Mouse (Mus musculus) midbrain, embryonic 16.5 days (tissue): Measurements from ENCODE around the gene Pard6b. TPM values are rescaled to one million over a fixed set of nuclear protein-coding genes. Genes with fewer than 3 reads are reported as not detected.
A peak's percentile ranks its signal among the peaks of the same experiment; 100 is the strongest.

Experiments used
- ATAC-seq: fragments of 200-750 bp; cut with Nextera tagmentation; 2 replicates; pipeline ENCODE4 v1.8.0; 2017; ENCODE audit warnings: moderate TSS enrichment
- H3K27ac ChIP-seq: fragments of 300-500 bp; sonication (generic); 2 replicates; pipeline ENCODE4 v1.5.1; 2014; ENCODE audit warnings: mild to moderate bottlenecking, low read length, mixed read lengths
- H3K27me3 ChIP-seq: fragments of 300-500 bp; sonication (generic); 2 replicates; pipeline ENCODE4 v1.6.1; 2014; ENCODE audit warnings: low read depth, low read length, mixed read lengths; ENCODE audit not compliant: control insufficient read depth, insufficient read depth
- H3K36me3 ChIP-seq: fragments of 300-500 bp; sonication (generic); 2 replicates; pipeline ENCODE4 v1.6.1; 2014; ENCODE audit warnings: mild to moderate bottlenecking, low read length, moderate library complexity, mixed read lengths; ENCODE audit not compliant: control insufficient read depth, insufficient read depth
- H3K4me1 ChIP-seq: fragments of 300-500 bp; sonication (generic); 2 replicates; pipeline ENCODE4 v1.6.1; 2014; ENCODE audit warnings: mild to moderate bottlenecking, low read length, mixed read lengths; ENCODE audit not compliant: control insufficient read depth, insufficient read depth
- H3K4me2 ChIP-seq: fragments of 300-500 bp; sonication (generic); 2 replicates; pipeline ENCODE4 v1.6.1; 2014; ENCODE audit warnings: mild to moderate bottlenecking, low read length, mixed read lengths
- H3K4me3 ChIP-seq: fragments of 300-500 bp; sonication (generic); 2 replicates; pipeline ENCODE4 v1.5.1; 2014; ENCODE audit warnings: low read depth, mild to moderate bottlenecking, low read length, moderate library complexity, mixed read lengths
- H3K9ac ChIP-seq: fragments of 300-500 bp; sonication (generic); 2 replicates; pipeline ENCODE4 v1.6.1; 2014; ENCODE audit warnings: low read depth, low read length, mixed read lengths
- H3K9me3 ChIP-seq: fragments of 300-500 bp; sonication (generic); replicated peaks from 2 replicates; pipeline ENCODE4 v1.6.1; 2014; ENCODE audit warnings: mild to moderate bottlenecking, low read length, mixed read lengths; ENCODE audit not compliant: control insufficient read depth, poor library complexity, severe bottlenecking
- WGBS: fragments of 180-500 bp; shearing (Covaris S2); extraction: QIAGEN DNeasy Blood & Tissue Kit; methylation state at CpG from one replicate; pipeline ENCODE4 v1.1.7; 2014; 5-methylcytosine and 5-hydroxymethylcytosine counted together
- polyA plus RNA-seq: library from polyadenylated mRNA; unstranded; fragments of >200 nt; fragmentation: Nextera tagmentation; extraction: Ambion mirVana; gene quantifications from 2 replicates; pipeline ENCODE4 v1.2.1, GENCODE M21; 2015

Gene Pard6b
- 6.8 and 7.3 TPM in 2 replicates for polyA plus RNA-seq

DNA sequence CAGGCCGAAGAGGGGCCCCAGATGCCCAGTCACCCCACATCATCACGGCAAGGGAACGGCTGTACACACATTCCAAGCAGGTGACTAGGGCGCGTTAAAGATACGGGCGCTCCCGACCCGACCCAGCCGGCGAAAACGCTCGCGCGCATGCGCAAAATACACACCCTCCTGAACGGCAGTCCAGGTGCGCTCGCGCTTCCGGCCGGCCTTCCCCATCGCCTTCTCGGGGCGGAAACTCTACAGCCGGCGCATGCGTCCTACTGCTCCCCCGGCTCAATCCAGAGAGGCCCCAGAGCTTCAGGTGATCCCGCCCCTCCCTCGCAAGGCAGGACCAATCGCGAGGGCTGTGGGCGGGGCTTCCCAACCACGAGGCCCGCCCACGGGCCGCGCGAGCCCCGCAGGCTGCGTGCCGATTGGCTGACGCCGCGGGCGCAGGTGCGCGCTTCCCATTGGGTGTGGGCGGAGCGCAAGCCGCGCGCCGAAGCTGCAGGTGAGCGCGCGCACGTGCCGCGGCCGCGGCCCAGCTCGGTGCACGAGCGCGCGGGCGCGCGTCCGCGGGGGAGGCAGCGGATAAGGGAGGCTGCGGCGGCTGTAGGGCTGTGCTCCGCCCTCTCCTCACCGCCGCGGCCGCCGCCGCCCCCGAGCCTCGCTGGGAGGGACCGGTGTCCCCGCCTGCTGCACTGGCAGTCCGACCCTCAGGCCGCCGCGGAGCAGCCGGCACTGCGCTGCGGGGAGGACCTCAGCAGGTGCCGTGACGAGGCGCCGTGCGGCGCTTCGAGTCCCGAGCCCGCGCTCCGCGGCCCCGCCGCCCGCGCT is at the start of gene Pard6b:
Pard6b (plus strand) TSS at position 574 of the 816 bp plus-strand sequence.
- Histone ChIP-seq H3K9me3 (no peaks in the 10 kb centered on the region), H3K4me2 (peak within 1 kb of the TSS; percentile 79), H3K9ac (peak within 1 kb of the TSS; percentile 83), H3K4me1 (peaks cover 14% of the 10 kb centered on the region), H3K27ac (peak within 1 kb of the TSS; percentile 95), H3K36me3 (no peaks in the 10 kb centered on the region), H3K27me3 (no peaks in the 10 kb centered on the region), H3K4me3 (peak within 1 kb of the TSS; percentile 60)
- ATAC-seq, result peak; percentile 96
- under 1% methylated on average over 96 of the region's 110 CpGs for WGBS

DNA sequence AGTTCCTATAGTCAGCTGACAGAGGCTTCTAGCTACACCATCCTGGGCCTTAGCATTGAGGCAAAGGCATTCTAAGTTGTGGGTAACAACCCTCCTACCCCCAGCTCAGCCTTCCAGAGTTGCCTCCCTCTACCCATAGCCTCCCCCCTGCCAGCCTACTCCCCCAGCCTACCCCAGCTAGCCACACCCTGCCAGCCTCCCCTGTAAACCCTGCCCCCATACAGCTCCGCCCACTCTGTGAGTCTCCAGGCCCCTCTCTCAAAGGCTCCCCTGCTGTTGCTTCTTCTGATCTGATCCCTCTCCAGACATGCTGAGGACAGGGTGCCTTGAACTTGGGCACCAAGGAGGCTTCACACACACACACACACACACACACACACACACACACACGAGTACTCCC is 49.0 kb upstream of the Pard6b start:
- Histone ChIP-seq H3K4me1 (no peaks in the 10 kb centered on the region), H3K27ac (no peak overlapping the region), H3K4me3 (no peak overlapping the region), H3K27me3 (no peaks in the 10 kb centered on the region), H3K36me3 (no peaks in the 10 kb centered on the region), H3K4me2 (no peak overlapping the region), H3K9ac (no peak overlapping the region), H3K9me3 (no peaks in the 10 kb centered on the region)
- WGBS, result 69% methylated on average over 2 of the region's 2 CpGs
- ATAC-seq, result no peak

DNA sequence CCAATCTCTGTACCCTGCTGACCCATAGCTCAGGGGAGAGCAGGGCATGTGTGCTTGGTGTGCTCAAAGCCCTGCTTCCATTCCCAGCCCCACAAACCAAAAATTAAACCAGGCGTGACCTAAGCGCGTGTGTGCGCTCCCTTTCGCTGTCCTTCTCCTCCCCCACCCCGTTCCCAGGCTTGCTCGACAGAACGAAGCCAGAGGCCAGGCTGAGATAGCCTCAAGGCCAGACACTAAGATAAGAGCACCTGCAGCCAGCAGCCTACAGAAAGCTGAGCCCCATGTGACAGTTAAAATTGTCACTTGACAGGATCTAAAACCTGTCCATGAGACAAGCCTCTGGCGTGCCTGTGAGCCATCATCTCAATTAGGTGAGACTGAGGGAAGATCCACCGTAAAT is 46.9 kb upstream of the Pard6b start:
- ATAC-seq, result no peak
- Histone ChIP-seq H3K36me3 (no peaks in the 10 kb centered on the region), H3K9me3 (no peaks in the 10 kb centered on the region), H3K27ac (no peak overlapping the region), H3K27me3 (no peaks in the 10 kb centered on the region), H3K4me1 (no peaks in the 10 kb centered on the region), H3K4me2 (no peak overlapping the region), H3K4me3 (no peak overlapping the region), H3K9ac (no peak overlapping the region)
- 54% methylated on average over 10 of the region's 10 CpGs for WGBS

DNA sequence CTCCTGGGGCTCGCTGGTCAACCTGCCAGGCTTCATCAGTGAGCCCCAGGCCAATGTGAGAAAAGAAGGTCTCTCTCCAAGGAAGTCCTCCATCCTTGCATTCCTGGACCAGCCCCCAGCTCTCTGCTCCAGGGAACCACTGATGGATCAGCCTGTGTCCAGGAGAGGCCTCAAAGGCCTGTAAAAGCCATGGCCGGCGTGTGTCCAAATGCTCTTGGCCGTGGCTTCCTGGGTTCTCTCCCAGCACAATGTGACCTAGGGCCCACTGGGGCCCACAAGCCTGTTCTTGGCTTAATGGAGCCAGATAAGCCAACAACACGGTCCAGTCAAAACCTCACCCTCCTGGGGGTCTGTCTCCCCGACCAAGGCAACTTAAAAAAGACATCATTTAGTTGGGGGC is 44.9 kb upstream of the Pard6b start:
- H3K9me3 ChIP-seq, result no peaks in the 10 kb centered on the region
- no peaks in the 10 kb centered on the region for H3K36me3 ChIP-seq
- WGBS, result 80% methylated on average over 6 of the region's 6 CpGs
- H3K4me2 ChIP-seq, result no peak overlapping the region
- H3K27ac ChIP-seq, result no peak overlapping the region
- no peaks in the 10 kb centered on the region for H3K4me1 ChIP-seq
- no peak for ATAC-seq
- no peak overlapping the region for H3K9ac ChIP-seq
- no peak overlapping the region for H3K4me3 ChIP-seq
- no peaks in the 10 kb centered on the region for H3K27me3 ChIP-seq

DNA sequence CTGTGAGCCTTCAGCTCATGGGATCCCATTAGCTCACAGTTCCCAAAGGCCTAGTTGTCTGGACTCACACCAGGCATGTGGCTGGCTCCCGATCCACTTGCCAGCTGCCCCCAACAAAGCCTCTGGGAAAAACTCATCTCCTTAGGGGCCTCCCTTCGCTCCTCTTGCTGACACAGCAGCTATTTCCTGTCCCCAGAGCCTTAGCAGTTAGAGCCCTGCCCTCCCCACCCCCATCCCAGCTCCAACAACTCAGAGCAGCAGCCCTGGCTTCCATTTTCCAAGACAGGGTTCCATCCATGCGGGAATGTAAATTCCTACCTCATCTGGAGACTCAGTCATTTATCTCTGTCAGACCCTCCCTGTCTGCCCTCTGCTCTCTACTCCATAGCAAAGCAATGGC is 43.7 kb upstream of the Pard6b start:
- no peaks in the 10 kb centered on the region for H3K36me3 ChIP-seq
- no peak overlapping the region for H3K4me3 ChIP-seq
- no peaks in the 10 kb centered on the region for H3K4me1 ChIP-seq
- WGBS, result 59% methylated on average over 3 of the region's 3 CpGs
- no peaks in the 10 kb centered on the region for H3K9me3 ChIP-seq
- ATAC-seq, result no peak
- H3K27ac ChIP-seq, result no peak overlapping the region
- no peak overlapping the region for H3K9ac ChIP-seq
- H3K27me3 ChIP-seq, result no peaks in the 10 kb centered on the region
- H3K4me2 ChIP-seq, result no peak overlapping the region

DNA sequence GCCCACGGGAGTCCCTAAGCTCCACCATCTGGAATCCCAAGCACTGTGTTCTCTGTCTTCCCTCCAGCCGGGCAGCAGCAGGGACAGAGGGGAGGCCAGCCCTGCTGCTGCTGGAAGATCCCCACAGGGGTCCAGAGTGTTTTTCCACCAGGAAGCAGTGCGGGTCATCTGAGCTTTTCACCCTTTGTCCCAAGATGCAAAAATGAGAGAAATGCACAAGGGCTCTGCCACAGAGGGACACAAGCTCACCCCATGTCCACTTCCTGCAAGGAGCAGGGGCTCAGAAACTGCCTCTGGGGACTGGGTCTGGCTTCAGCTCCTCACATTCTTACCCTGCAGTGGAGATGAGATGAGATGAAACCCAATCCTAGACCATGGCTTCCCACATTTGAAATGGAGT is 40.1 kb upstream of the Pard6b start:
- no peak overlapping the region for H3K9ac ChIP-seq
- WGBS, result 37% methylated on average over 3 of the region's 3 CpGs
- no peaks in the 10 kb centered on the region for H3K27me3 ChIP-seq
- H3K4me1 ChIP-seq, result no peaks in the 10 kb centered on the region; the same call in 1 of the 2 replicates
- H3K9me3 ChIP-seq, result no peaks in the 10 kb centered on the region
- H3K36me3 ChIP-seq, result no peaks in the 10 kb centered on the region
- no peak for ATAC-seq
- no peak overlapping the region for H3K4me2 ChIP-seq
- H3K4me3 ChIP-seq, result no peak overlapping the region
- H3K27ac ChIP-seq, result no peak overlapping the region

DNA sequence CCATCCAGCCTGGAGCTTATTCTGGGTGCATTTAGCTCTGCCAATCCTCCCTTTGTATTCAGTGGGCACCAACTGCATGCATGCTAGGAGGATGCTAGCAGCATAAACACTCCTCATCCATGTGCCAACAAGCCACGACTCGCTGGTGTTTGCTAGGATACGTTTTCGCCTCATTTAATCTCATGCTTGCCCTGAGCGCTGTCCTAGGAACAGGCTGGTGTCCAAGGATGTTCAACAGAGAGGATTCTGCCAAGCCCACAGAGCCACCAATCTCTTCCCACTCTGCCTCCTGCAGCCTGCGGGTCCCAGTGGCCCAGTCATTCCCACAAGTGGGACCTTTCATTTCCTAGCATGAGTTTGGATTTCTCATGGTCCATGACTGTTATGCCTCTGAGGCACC is 38.8 kb upstream of the Pard6b start:
- no peaks in the 10 kb centered on the region for H3K36me3 ChIP-seq
- no peak overlapping the region for H3K4me2 ChIP-seq
- H3K27ac ChIP-seq, result no peak overlapping the region
- no peaks in the 10 kb centered on the region; the same call in 1 of the 2 replicates for H3K4me1 ChIP-seq
- no peaks in the 10 kb centered on the region for H3K9me3 ChIP-seq
- no peak overlapping the region for H3K9ac ChIP-seq
- H3K27me3 ChIP-seq, result no peaks in the 10 kb centered on the region
- 74% methylated on average over 6 of the region's 6 CpGs for WGBS
- ATAC-seq, result peak; percentile 39; the same call in 1 of the 2 replicates
- no peak overlapping the region for H3K4me3 ChIP-seq

DNA sequence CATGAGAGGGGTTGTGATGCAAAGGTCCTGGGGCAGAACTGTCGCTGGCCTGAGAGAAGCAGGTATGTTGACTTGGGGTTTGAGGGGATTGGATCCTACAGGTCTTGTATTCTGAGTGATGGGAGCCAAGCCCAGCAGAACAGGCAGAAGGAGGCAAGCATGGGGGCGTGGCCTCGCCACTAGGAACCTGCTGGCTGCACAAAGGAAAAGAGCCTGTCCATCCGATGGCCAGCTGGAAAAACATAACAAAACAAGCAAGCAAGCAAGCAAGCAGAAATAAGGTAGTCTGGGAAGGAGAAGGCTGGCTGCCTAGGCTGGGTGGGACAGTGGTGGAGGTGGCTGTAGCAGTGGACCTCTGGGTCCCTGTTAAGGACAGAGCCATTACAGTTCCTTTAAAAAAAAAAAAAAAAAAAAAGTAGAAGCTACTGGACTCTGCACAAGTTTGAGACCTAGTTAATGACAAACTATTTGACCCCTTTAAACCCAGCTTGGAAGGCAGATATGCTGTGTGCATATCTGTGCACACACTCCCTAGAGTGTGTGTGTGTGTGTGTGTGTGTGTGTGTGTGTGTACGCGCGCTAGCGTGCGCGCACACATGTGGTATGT is 36.0 kb upstream of the Pard6b start:
- no peaks in the 10 kb centered on the region for H3K9me3 ChIP-seq
- no peak overlapping the region for H3K4me2 ChIP-seq
- WGBS, result 80% methylated on average over 10 of the region's 10 CpGs
- H3K4me3 ChIP-seq, result no peak overlapping the region
- H3K36me3 ChIP-seq, result no peaks in the 10 kb centered on the region
- H3K9ac ChIP-seq, result no peak overlapping the region
- ATAC-seq, result no peak
- peaks cover 8% of the 10 kb centered on the region for H3K27me3 ChIP-seq
- peaks cover 6% of the 10 kb centered on the region for H3K4me1 ChIP-seq
- no peak overlapping the region for H3K27ac ChIP-seq

DNA sequence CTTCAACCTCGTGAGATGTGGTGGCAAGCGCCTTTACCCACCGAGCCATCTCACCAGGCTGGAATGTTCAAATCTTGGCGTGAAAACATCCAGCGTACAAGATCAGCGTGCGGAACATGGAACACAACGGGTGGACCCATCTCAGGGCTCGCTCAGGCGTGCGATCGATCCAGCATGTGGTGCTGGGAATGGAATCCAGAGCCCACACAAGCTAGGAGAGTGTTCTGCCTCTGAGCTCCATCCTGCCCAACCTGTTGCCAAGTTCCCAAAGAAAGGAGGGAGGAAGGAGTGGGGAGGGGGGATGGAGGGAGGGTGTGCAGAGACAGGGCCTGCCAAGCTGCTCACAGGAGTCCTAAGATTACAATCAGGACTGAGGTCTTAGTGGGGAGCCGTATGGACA is 35.4 kb upstream of the Pard6b start:
- Histone ChIP-seq H3K36me3 (no peaks in the 10 kb centered on the region), H3K4me3 (no peak overlapping the region), H3K27ac (no peak overlapping the region), H3K27me3 (peaks cover 13% of the 10 kb centered on the region), H3K9me3 (no peaks in the 10 kb centered on the region), H3K4me1 (peaks cover 12% of the 10 kb centered on the region), H3K4me2 (no peak overlapping the region), H3K9ac (no peak overlapping the region)
- no peak for ATAC-seq
- 63% methylated on average over 13 of the region's 13 CpGs for WGBS
